Mouse (Mus musculus): ENCODE results near the gene Knop1.

Gene Knop1

GRCm38 (mm10) chr7:118846329-118846728 is 9.7 kb downstream of the Knop1 start:
- no peak for DNase-seq

DNA sequence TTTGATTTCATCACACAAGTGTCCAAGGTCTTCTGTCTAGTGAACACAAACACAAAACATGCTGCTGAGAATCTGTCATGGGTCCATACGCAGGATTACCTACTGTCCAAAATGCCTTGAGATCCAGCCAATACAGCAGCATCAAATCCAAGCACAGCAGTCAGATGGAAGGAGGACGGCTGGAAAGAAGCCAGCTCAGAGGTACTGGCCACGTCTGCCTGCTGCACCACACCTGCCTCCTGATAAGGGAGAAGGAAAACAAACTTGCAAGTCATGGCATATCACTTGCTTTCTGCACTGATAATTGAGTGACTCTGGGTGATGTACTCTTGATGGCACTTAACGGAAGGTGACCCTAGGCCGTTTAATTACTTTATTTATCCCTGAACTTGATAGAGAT is 10.9 kb downstream of the Knop1 start:
- no peak for DNase-seq

GRCm38 (mm10) chr7:118842938-118843337 is 13.1 kb downstream of the Knop1 start:
- DNase-seq, result no peak

DNA sequence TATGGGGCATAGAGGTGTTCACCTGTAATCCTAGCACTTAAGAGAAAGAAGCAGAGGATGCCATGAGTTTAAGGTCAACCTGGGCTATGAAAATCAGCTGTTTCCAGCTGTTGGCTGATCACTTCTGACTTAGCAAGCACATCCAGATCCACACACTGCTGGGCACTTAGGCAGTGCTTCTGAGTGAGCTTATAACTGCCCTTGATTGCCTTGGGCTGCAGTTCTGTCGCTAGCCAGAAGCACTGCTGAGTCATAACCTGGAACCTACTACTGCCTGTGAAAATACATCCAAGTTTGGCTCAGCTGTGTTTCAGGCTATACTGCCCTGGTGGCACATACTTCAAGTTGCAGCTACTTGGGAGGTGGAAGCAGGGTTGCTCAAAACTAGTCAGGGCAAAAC is 14.3 kb downstream of the Knop1 start:
- no peak for DNase-seq

- DNase-seq, result no peak
Observed at GRCm38 (mm10) chr7:118841030-118841745, 14.9 kb downstream of the Knop1 start.

DNA sequence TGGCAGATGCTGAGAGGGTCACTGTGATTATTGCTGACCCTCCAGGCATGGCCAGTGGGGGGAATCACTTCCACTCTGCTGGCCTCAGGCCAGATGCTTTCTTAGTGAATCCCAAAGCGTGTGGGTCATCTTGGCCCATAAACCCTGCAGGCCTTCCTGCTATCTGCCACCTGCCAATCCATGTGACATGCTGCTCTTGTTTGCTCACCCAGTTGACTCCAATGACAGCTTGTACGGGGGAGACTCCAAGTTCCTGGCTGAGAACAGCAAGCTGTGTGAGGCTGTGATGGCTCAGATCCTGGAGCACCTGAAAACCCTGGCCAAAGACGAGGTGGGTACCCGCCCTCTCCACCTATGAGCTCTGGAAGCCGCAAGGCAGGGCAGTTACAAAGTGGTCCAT is 18.2 kb downstream of the Knop1 start:
- no peak for DNase-seq

DNA sequence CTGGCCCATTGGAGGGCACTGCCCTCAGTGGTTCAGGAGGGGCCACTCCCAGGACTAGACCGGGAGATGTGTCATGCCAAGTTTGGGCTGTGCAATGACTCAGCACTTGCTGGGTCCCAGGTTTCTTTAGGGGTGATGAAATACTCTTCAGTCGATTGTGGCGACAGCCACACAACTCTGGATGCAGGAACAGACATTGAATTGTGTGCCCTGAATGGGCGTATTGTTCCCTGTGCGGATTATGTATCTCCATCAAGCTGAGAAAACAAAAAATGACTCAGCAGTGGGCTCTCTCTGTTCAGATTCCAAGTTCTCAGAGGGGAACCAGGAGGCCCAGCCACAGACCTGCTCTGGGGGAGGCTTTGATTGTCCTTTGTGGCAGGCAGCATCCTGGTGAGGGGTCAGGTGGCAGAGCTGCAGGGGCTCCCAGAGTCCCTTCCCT is 28.1 kb downstream of the Knop1 start:
- DNase-seq, result no peak

DNA sequence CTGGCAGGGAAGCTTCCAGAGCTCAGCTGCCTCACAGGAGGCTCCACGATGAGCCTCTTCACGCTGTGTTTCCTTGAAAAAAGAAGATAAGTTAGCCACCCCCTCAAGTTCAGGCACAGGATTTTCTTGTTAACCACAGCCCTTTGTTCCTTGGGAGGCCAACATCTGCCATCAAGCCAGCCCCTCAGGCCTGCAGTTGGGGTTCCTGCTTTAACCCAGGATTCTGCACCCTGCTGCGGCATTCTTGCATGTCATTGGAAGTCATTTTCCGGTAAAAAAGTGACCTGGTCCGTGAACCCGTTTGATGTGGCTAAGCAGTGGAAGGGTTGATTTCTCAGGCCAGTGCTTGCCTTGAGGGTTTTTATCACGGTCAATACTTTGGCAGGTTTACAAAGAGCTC is 31.6 kb downstream of the Knop1 start:
- DNase-seq, result no peak

DNA sequence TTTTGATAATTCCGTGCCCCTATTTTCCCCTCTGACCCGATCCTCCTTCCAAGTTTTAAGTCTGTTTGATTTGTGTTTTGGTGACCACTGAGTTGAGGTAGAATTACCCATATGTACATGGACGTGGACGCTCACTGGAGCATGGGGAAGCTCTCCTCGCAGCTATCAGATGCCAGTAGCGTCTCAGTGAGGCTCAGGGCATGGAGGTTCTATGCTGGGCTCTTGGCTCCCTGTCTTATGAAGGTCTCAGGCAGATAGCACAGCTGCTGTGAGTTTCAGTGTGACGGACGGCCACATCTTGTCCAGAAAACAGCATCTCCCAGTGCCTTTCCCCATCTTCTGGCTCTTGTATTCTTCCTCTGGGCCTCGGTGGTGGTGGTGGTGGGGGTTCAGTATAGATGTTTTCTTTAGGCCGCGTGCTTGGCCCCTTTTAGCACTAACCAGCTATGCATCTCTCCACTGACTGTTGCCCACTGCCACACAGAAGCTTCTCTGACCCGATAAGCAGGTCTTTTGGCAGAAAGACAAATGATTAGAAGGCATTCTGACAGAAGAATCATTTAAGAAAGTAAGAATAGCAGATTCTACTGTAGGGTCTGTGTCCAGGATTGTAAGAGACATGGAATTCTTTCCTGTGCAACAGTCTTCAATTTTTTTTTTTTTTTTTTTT is 34.0 kb downstream of the Knop1 start:
- DNase-seq, result no peak

DNA sequence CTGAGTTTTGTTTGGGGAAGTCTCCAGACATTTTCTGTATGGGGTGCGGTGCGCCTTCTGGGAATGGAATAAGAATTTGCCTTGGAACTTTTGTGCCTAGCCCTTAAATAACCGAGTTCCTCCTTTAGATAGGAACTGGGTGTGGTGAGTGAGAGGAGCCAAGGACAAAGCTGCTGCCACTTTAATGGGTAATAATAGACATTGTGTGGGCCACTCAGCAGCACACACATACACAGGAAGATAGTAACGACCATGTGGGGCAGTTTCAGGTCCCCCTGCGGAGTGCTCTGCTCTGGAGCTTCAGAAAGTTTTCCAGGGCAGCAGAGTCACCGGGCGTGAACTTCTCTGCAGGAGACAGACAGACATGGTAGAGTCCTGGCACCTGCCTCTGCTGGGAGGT is 34.7 kb downstream of the Knop1 start:
- peak; percentile 18 for DNase-seq

- no peak for DNase-seq
Observed at GRCm38 (mm10) chr7:118819666-118820065, 36.4 kb downstream of the Knop1 start.

DNA sequence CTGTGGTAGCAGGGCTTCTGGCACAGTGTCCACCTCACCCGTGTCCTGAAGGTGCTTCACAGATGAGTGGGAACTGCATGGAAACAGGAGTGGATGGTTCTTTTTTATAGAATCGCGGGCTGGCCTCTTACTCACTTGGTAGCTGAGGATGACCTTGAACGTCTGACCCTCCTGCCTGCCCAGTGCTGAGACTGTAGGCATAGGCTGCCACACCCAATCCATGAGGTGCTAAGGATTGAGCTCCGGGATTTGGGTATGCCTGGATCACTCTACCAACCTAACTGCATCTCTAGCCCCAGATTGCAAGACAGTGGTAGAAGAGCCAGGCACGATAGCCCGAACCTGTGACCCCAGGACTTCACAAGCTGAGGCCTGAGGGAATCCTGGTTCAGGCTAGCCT is 38.3 kb downstream of the Knop1 start:
- no peak for DNase-seq

GRCm38 (mm10) chr7:118816275-118816674 is 39.8 kb downstream of the Knop1 start:
- DNase-seq, result no peak

DNA sequence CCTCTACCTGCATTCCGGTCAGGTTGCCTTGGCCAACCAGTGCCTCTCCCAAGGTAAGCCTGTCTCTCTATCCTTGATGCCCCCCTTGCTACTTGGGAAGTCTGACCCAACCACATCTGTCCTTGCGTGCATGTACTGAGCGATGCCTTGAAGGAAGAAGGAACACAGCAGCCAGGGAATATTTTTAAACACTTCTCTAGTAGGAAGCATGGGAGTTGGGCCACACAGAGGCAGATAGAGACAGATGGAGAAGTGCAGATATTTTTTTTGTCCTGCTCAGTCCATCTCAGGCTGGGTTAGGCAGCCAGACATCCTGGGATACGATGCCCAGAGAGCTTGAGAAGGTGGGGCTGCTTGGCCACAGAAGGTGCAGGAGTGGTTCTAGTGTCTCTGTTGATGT is 42.5 kb downstream of the Knop1 start:
- no peak for DNase-seq

GRCm38 (mm10) chr7:118811407-118812106 is 44.5 kb downstream of the Knop1 start:
- DNase-seq, result no peak

DNA sequence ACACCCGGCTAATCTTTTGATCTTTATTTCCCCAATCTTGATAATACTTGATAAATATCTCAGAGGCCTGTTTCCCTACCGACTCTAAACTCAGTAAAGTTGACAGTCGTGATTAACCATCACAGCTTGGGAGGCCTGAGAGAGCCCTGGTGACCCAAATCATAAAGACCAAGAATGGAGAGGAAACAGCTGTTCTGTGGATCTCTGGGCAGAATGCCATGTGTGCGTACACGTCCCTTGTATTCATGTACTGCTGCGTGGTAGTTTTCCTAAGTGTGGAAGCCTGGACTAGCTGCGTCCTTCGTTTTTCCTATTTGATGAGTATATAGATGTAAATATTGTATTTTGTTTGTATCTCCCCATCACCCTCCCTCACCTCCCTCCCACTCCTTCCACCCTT is 48.2 kb downstream of the Knop1 start:
- DNase-seq, result peak; percentile 9

GRCm38 (mm10) chr7:118806631-118807411 is 49.2 kb downstream of the Knop1 start:
- DNase-seq, result no peak

- no peak for DNase-seq
Observed at GRCm38 (mm10) chr7:118803425-118803824, 52.6 kb downstream of the Knop1 start.

GRCm38 (mm10) chr7:118801791-118802190 is 54.3 kb downstream of the Knop1 start:
- peak; percentile 14 for DNase-seq

- DNase-seq, result no peak
Observed at GRCm38 (mm10) chr7:118800112-118800734, 55.8 kb downstream of the Knop1 start.

- no peak for DNase-seq
Observed at GRCm38 (mm10) chr7:118798105-118798570, 57.9 kb downstream of the Knop1 start.

DNA sequence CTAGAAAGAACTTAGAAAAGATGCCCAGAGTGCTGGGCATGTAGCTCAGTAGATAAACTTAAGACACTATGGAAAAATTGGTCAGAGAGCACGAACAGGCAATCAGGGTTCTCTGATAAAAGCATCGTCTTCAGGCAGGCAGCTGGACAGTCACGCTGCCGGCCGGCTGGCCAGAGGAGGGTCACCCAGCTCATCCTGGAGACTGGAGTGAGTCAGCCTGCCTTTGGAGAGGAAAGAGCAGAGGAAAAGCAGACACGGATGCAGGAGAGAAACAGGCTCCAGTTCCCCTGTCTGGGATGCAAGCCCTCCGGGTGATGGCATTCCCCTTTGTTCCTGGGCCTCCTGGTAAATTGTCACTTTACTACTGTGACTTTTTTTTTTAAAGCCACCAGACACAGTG is 58.5 kb downstream of the Knop1 start:
- DNase-seq, result no peak

- no peak for DNase-seq
Observed at GRCm38 (mm10) chr7:118796838-118797237, 59.2 kb downstream of the Knop1 start.

All from lung, postnatal 14 days (tissue).